Mouse (Mus musculus) MEL (cell line): ENCODE measurements around the gene Ttc30a2. TPM values are rescaled to one million over a fixed set of nuclear protein-coding genes. Genes with fewer than 3 reads are reported as not detected.

Source experiments
- DNase-seq: peaks from one replicate; pipeline ENCODE4 v3.0.0; 2011; ENCODE audit warnings: low read depth, low spot score
- H3K27ac ChIP-seq: 2 replicates; pipeline ENCODE4 v1.5.1; 2012; ENCODE audit warnings: low read depth, mild to moderate bottlenecking, control low read depth, low read length, moderate library complexity; ENCODE audit not compliant: control insufficient read depth
- H3K27me3 ChIP-seq, 2 experiments: fragments of 150-350 bp in 1 of 2; sonication (generic) in 1 of 2; 2 replicates each; pipeline ENCODE4 v1.6.1; 2012; ENCODE audit warnings: low read length in 2 of 2, mild to moderate bottlenecking in 2 of 2, improper control_type of control experiment in 1 of 2, moderate library complexity in 1 of 2; ENCODE audit not compliant: insufficient read depth in 2 of 2, control insufficient read depth in 1 of 2
- H3K36me3 ChIP-seq, 2 experiments: 2 replicates each; pipeline ENCODE4 v1.6.1; 2012 to 2014; ENCODE audit warnings: low read length in 2 of 2, improper control_type of control experiment in 1 of 2, inconsistent platforms in 1 of 2, mild to moderate bottlenecking in 1 of 2; ENCODE audit not compliant: insufficient read depth in 2 of 2, control insufficient read depth in 1 of 2
- H3K4me1 ChIP-seq, 2 experiments: fragments of 150-350 bp in 1 of 2; sonication (generic) in 1 of 2; 2 replicates each; pipeline ENCODE4 v1.6.1; 2012; ENCODE audit warnings: low read length in 2 of 2, improper control_type of control experiment in 1 of 2, mild to moderate bottlenecking in 1 of 2; ENCODE audit not compliant: insufficient read depth in 2 of 2, control insufficient read depth in 1 of 2
- H3K4me3 ChIP-seq, 2 experiments: fragments of 150-350 bp in 1 of 2; sonication (generic) in 1 of 2; 2 replicates each; pipeline ENCODE4 v1.5.1; 2012; ENCODE audit warnings: low read depth in 2 of 2, low read length in 2 of 2, mild to moderate bottlenecking in 2 of 2, moderate library complexity in 2 of 2, control low read depth in 1 of 2, improper control_type of control experiment in 1 of 2; ENCODE audit not compliant: control insufficient read depth in 1 of 2, insufficient read depth in 1 of 2
- H3K79me2 ChIP-seq: 2 replicates; pipeline ENCODE4 v1.6.1; 2012; ENCODE audit warnings: mild to moderate bottlenecking, low read length, moderate library complexity; ENCODE audit not compliant: control insufficient read depth, poor library complexity, insufficient read depth
- H3K9ac ChIP-seq: 2 replicates; pipeline ENCODE4 v1.6.1; 2012; ENCODE audit warnings: low read depth, mild to moderate bottlenecking, control low read depth, low read length, moderate library complexity; ENCODE audit not compliant: control insufficient read depth, poor library complexity, severe bottlenecking
- H3K9me3 ChIP-seq: fragments of 150-350 bp; sonication (generic); replicated peaks from 2 replicates; pipeline ENCODE4 v1.6.1; 2012; ENCODE audit warnings: mild to moderate bottlenecking, low read length, improper control_type of control experiment, moderate library complexity; ENCODE audit not compliant: insufficient read depth
- BHLHE40 ChIP-seq: IDR thresholded peaks from 2 replicates; pipeline ENCODE4 v1.6.1; 2012; ENCODE audit warnings: low read depth, mild to moderate bottlenecking, inconsistent platforms, low read length, improper control_type of control experiment, borderline replicate concordance
- CHD1 ChIP-seq: IDR thresholded peaks from 2 replicates; pipeline ENCODE4 v1.6.1; 2012; ENCODE audit warnings: low read depth, mild to moderate bottlenecking, inconsistent platforms, low read length, improper control_type of control experiment
- ELF1 ChIP-seq: IDR thresholded peaks from 2 replicates; pipeline ENCODE4 v1.6.1; 2014; ENCODE audit warnings: low read depth, mild to moderate bottlenecking, inconsistent platforms, low read length, improper control_type of control experiment, moderate library complexity
- GATA1 ChIP-seq: IDR thresholded peaks from 2 replicates; pipeline ENCODE4 v1.6.1; 2011; ENCODE audit warnings: low read depth, low read length, improper control_type of control experiment
- JUND ChIP-seq: IDR thresholded peaks from 2 replicates; pipeline ENCODE4 v1.6.1; 2011; ENCODE audit warnings: low read depth, mild to moderate bottlenecking, improper control_type of control experiment, low read length
- MAX ChIP-seq: IDR thresholded peaks from 2 replicates; pipeline ENCODE4 v1.6.1; 2011; ENCODE audit warnings: low read length, improper control_type of control experiment
- MYB ChIP-seq: IDR thresholded peaks from 2 replicates; pipeline ENCODE4 v1.6.1; 2011; ENCODE audit warnings: mild to moderate bottlenecking, low read depth, low read length, improper control_type of control experiment
- MYC ChIP-seq: IDR thresholded peaks from 2 replicates; pipeline ENCODE4 v1.6.1; 2011; ENCODE audit warnings: low read depth, mild to moderate bottlenecking, low read length, improper control_type of control experiment, moderate library complexity
- NRF1 ChIP-seq: IDR thresholded peaks from 2 replicates; pipeline ENCODE4 v1.6.1; 2014; ENCODE audit warnings: low read depth, mild to moderate bottlenecking, inconsistent platforms, low read length, improper control_type of control experiment, moderate library complexity; ENCODE audit not compliant: poor library complexity, insufficient read depth, severe bottlenecking
- POLR2A ChIP-seq, 2 experiments: IDR thresholded peaks; 2 replicates each; pipeline ENCODE4 v1.6.1; 2011 to 2012; ENCODE audit warnings: low read length in 2 of 2, mild to moderate bottlenecking in 2 of 2, control low read depth in 1 of 2, improper control_type of control experiment in 1 of 2, low read depth in 1 of 2, moderate library complexity in 1 of 2; ENCODE audit not compliant: control insufficient read depth in 1 of 2, insufficient read depth in 1 of 2, poor library complexity in 1 of 2
- RAD21 ChIP-seq: IDR thresholded peaks from 2 replicates; pipeline ENCODE4 v1.6.1; 2011; ENCODE audit warnings: mild to moderate bottlenecking, low read depth, low read length, improper control_type of control experiment
- RCOR1 ChIP-seq: IDR thresholded peaks from 2 replicates; pipeline ENCODE4 v1.6.1; 2012; ENCODE audit warnings: low read depth, mild to moderate bottlenecking, inconsistent platforms, low read length, improper control_type of control experiment
- SIN3A ChIP-seq: IDR thresholded peaks from 2 replicates; pipeline ENCODE4 v1.6.1; 2012; ENCODE audit warnings: low read length, improper control_type of control experiment, inconsistent platforms
- SMC3 ChIP-seq: IDR thresholded peaks from 2 replicates; pipeline ENCODE4 v1.6.1; 2011; ENCODE audit warnings: low read depth, low read length, improper control_type of control experiment
- TAL1 ChIP-seq: IDR thresholded peaks from 2 replicates; pipeline ENCODE4 v1.6.1; 2012; ENCODE audit warnings: mild to moderate bottlenecking, inconsistent platforms, low read length, moderate library complexity, mixed read lengths
- UBTF ChIP-seq: IDR thresholded peaks from 2 replicates; pipeline ENCODE4 v1.6.1; 2012; ENCODE audit warnings: low read depth, mild to moderate bottlenecking, inconsistent platforms, low read length, improper control_type of control experiment, moderate library complexity, borderline replicate concordance; ENCODE audit not compliant: insufficient read depth
- USF1 ChIP-seq: IDR thresholded peaks from 2 replicates; pipeline ENCODE4 v1.6.1; 2014; ENCODE audit warnings: low read depth, mild to moderate bottlenecking, inconsistent platforms, low read length, improper control_type of control experiment, moderate library complexity
- USF2 ChIP-seq, 2 experiments: IDR thresholded peaks; 2 replicates each; pipeline ENCODE4 v1.6.1; 2011 to 2012; ENCODE audit warnings: improper control_type of control experiment in 2 of 2, low read length in 2 of 2, borderline replicate concordance in 1 of 2, inconsistent platforms in 1 of 2, low read depth in 1 of 2, mild to moderate bottlenecking in 1 of 2; ENCODE audit not compliant: insufficient read depth in 1 of 2
- ZC3H11A ChIP-seq: IDR thresholded peaks from 2 replicates; pipeline ENCODE4 v1.6.1; 2012; ENCODE audit warnings: low read depth, mild to moderate bottlenecking, inconsistent platforms, low read length, improper control_type of control experiment
- ZKSCAN1 ChIP-seq: IDR thresholded peaks from 2 replicates; pipeline ENCODE4 v1.6.1; 2012; ENCODE audit warnings: low read depth, mild to moderate bottlenecking, inconsistent platforms, low read length, improper control_type of control experiment, moderate library complexity
- ZMIZ1 ChIP-seq: IDR thresholded peaks from 2 replicates; pipeline ENCODE4 v1.6.1; 2012; ENCODE audit warnings: low read depth, mild to moderate bottlenecking, inconsistent platforms, low read length, improper control_type of control experiment, moderate library complexity
- ZNF384 ChIP-seq: IDR thresholded peaks from 2 replicates; pipeline ENCODE4 v1.6.1; 2012; ENCODE audit warnings: low read depth, mild to moderate bottlenecking, inconsistent platforms, low read length, improper control_type of control experiment
- polyA plus RNA-seq, 2 experiments: library from polyadenylated mRNA; stranded (reverse) in 1 of 2; unstranded in 1 of 2; fragments of >175 nt in 1 of 2; fragments of >200 nt in 1 of 2; gene quantifications; 2 replicates each; pipeline versions ENCODE4 v1.2.1 to v1.2.4; 2012; ENCODE audit warnings: low replicate concordance in 2 of 2, low read depth in 1 of 2; ENCODE audit not compliant: insufficient read length in 2 of 2, insufficient read depth in 1 of 2, missing spikeins in 1 of 2
- total RNA-seq: library from RNA; depleted of rRNA; stranded (reverse); fragments of 300-350 nt; gene quantifications from 2 replicates; pipeline ENCODE4 v1.2.3, GENCODE M21; 2012

Ttc30a2 gene
- total and polyA plus RNA-seq, 3 experiments: not detected

DNA sequence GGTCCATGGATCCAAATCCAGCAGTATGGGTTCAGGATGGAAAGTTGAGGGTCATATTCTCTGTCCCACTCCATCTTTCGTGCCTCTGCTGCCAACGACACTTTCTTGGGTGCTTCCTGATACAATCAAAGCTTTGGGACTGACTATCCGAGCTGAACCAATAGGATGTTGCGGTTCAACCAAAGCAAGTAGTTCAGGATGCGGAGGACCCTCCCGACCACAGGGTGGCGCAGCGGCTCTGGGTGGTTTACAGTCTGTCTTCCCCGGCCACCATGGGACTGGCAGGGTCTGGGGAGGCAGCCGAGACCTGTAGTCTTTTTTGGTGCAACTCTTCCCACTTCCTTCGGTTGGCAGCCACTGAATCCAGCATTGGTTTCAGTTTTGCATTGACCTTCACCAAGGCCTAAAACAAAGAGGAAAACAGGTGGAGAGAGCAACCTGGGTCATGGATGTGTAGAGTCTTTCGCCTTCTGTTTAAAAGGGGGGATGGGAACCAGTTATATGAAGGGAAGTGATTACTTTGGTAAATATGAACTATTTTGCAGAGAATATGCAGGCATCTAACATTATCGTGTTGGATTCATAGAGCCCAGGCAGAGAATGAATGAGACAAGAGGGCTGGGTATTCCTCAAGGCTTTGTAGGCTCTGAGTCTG is 13.0 kb upstream of the Ttc30a2 start (continued):
- TF ChIP-seq JUND (no peak), UBTF (no peak), SIN3A (no peak), USF1 (no peak), MYC (no peak)

DNA sequence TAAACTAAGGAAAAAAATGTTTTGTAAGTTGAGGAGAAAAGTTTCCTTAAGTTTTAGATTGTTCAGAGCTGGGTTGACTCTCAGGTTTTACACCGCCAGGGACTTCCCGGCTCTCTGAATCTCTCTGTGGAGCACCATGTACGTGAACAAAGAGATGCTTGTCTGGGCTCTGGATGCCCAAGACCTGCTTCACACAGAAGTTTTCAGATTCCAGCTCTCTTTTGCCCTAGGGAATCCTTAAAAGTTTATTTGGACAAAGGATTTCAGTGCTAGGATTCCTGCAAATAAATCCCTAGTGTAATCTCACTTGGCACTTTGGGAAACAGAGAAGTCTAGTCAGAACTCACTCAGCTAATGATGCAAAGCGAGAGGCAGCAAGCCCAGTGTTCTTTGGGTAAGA is 11.7 kb upstream of the Ttc30a2 start:
- no peaks in the 10 kb centered on the region for H3K79me2 ChIP-seq
- H3K4me1 ChIP-seq: no peaks in the 10 kb centered on the region
- no peak for DNase-seq
- H3K9me3 ChIP-seq: no peaks in the 10 kb centered on the region
- H3K36me3 ChIP-seq: no peaks in the 10 kb centered on the region
- no peaks in the 10 kb centered on the region for H3K27me3 ChIP-seq
- TF ChIP-seq ZC3H11A (no peak), RAD21 (no peak), TAL1 (no peak), CHD1 (no peak), GATA1 (no peak), ZMIZ1 (no peak), NRF1 (no peak), MAX (no peak), RCOR1 (no peak), ZNF384 (no peak), POLR2A (IDR thresholded peaks at IDR 0.05; ENCODE audit: control insufficient read depth in 1 of 2, insufficient read depth in 1 of 2, low read depth in 1 of 2, low read length in 2 of 2, poor library complexity in 1 of 2) (no peak), MYB (no peak), SMC3 (no peak), ELF1 (no peak), BHLHE40 (no peak)
- no peak overlapping the region for H3K9ac ChIP-seq
- H3K27ac ChIP-seq: no peak overlapping the region
- H3K4me3 ChIP-seq: no peak overlapping the region

DNA sequence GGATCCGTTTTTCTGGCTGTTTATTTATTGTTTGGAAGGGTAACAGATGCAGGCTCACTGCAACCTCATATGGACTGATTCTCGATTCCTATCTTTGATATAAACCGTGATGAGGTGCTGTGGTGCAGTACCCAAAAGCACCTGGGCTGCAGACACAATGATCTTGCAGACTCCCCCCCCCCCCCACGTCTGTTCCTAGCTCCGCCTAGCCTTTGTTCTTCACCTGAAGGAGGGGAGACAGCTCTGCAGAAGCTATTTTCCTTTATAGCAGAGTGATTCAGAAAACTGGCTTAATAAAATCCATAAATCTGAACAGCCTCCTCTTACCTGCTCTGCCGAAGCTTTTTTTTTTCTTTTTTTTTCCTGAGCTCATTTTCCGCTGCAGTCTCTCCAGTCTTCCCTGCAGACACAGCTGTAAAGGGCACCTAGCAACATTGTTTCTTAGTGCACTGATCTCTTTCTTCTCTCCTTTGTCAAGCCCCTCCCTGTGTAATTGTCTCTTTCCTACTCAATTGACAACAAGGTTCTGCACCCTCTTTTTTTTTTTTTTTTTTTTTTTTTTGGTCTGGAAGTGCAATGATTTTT is 10.9 kb upstream of the Ttc30a2 start:
- H3K27me3 ChIP-seq: no peaks in the 10 kb centered on the region
- TF ChIP-seq ZKSCAN1 (no peak), USF2 (IDR thresholded peaks at IDR 0.05; ENCODE audit: borderline replicate concordance in 1 of 2, insufficient read depth in 1 of 2, low read depth in 1 of 2, low read length in 2 of 2) (no peak)

More for the DNA sequence above, 10.9 kb upstream of the Ttc30a2 start:
- no peak for DNase-seq
- no peak overlapping the region for H3K4me3 ChIP-seq
- no peaks in the 10 kb centered on the region for H3K36me3 ChIP-seq
- H3K27ac ChIP-seq: no peak overlapping the region
- H3K4me1 ChIP-seq: no peaks in the 10 kb centered on the region
- no peak overlapping the region for H3K9ac ChIP-seq
- no peaks in the 10 kb centered on the region for H3K9me3 ChIP-seq
- no peaks in the 10 kb centered on the region for H3K79me2 ChIP-seq
